Mouse (Mus musculus) G1E (cell line): ENCODE data around the gene Tbck.

Source experiments
- CTCF ChIP-seq: IDR thresholded peaks from 2 replicates; pipeline ENCODE4 v1.5.1; 2012; ENCODE audit warnings: low read depth, low read length, inconsistent platforms, mixed read lengths
- GATA1 ChIP-seq: IDR thresholded peaks from 2 replicates; pipeline ENCODE4 v1.6.1; 2012; ENCODE audit warnings: borderline replicate concordance, low read length, inconsistent platforms, mixed read lengths
- POLR2AphosphoS5 ChIP-seq: IDR thresholded peaks from 2 replicates; pipeline ENCODE4 v1.6.1; 2012; ENCODE audit warnings: low read depth, low read length, inconsistent platforms; ENCODE audit not compliant: insufficient replicate concordance
- TAL1 ChIP-seq: conservative IDR thresholded peaks from 2 replicates; pipeline ENCODE4 v1.6.1; 2012; ENCODE audit warnings: low read depth, low read length, inconsistent platforms, mixed read lengths

DNA sequence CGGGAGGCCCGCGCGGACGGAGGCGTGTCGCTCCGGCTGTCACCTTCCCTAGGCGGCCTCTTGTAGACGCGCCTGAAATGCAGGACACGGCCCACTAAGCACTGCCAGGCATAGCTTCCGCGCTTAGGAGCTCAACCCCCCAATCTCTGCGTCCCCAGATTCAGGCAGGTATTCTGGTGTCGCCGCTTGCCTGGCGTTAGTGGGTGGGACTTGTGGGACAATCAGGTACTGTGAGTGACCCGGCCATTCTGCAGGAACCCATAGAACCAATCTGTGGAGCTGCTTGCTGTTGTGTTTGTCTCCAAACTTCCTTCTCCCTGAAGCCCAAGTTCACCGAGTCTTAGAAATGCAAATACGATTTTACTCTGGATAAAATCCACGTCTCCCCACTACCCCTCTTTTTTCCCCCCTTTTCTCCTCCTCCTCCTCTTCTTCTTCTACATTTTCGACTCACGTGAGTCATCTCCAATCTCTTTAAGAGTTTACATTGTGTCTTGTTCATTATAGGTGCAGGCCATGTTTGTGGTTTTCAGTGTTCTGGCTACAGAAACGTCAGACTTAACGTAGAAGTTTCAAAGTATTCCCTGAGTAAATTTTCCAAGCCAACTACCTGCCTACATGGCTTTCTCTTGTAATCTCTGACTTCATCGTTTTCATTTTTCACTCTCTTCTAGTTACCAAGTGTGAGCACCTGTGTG, 436 bp downstream of the Tbck start, which contains the start of gene Aimp1:
- TF ChIP-seq CTCF (no peak), POLR2AphosphoS5 (no peak), GATA1 (no peak), TAL1 (no peak)
